ENCODE assay signal across 9 mouse cellular contexts in genomic region chr5:150952328-150952668, GRCm38 (mm10). TPM values are rescaled to one million over a fixed set of nuclear protein-coding genes. Genes with fewer than 3 reads are reported as not detected.
A peak's percentile ranks its signal among the peaks of the same experiment; 100 is the strongest.
DNase-seq lines count a peak whose midpoint lies in the region; ATAC-seq and TF ChIP-seq lines count a peak whose summit lies in the region.
"Had no signal": no experiment of that assay in that cellular context is flagged by ENCODE, and none has a peak within 500 bp of the region (broad histone marks: within the 10 kb centered on the region; RNA-seq: fewer than 3 reads in every experiment).

TSS of gene Kl (plus strand) at chr5:150952607.

- TF ChIP-seq CTCF in lung, embryonic 14.5 days (IDR thresholded peaks at IDR 0.05; ENCODE audit: low read depth) = no peak

- ATAC-seq in lung, embryonic 14.5 days (ENCODE audit: insufficient read depth) = peak; percentile 40; the same call in 1 of the 2 replicates
- ATAC-seq in forebrain, embryonic 13.5 days = peak; percentile 33; the same call in 1 of the 2 replicates
- peak; percentile 63 for ATAC-seq in neural tube, embryonic 14.5 days (ENCODE audit: low read depth)

- peak within 1 kb of the TSS; percentile 86 for H3K4me2 ChIP-seq in lung, embryonic 14.5 days
- H3K4me2 ChIP-seq in forebrain, embryonic 13.5 days = peak within 1 kb of the TSS; percentile 77
- H3K4me2 ChIP-seq in neural tube, embryonic 14.5 days (ENCODE audit: low read depth, low read length) = peak within 1 kb of the TSS; percentile 73

- 2% methylated on average over 22 of the region's 22 CpGs for WGBS in lung, embryonic 14.5 days
- 1% methylated on average over 22 of the region's 22 CpGs for WGBS in forebrain, embryonic 13.5 days
- 2% methylated on average over 13 of the region's 22 CpGs for WGBS in neural tube, embryonic 14.5 days

- H3K9me3 ChIP-seq in lung, embryonic 14.5 days (ENCODE audit: low read depth, low read length) = no peaks in the 10 kb centered on the region
- H3K9me3 ChIP-seq in forebrain, embryonic 13.5 days (replicated peaks) = no peaks in the 10 kb centered on the region
- H3K9me3 ChIP-seq in neural tube, embryonic 14.5 days (ENCODE audit: control insufficient read depth, low read length) = no peaks in the 10 kb centered on the region

- H3K36me3 ChIP-seq in lung, embryonic 14.5 days (ENCODE audit: insufficient read depth) = no peaks in the 10 kb centered on the region
- no peaks in the 10 kb centered on the region for H3K36me3 ChIP-seq in forebrain, embryonic 13.5 days (ENCODE audit: poor library complexity, severe bottlenecking)
- H3K36me3 ChIP-seq in neural tube, embryonic 14.5 days (ENCODE audit: control insufficient read depth, insufficient read depth, low read length) = no peaks in the 10 kb centered on the region

- H3K4me3 ChIP-seq in lung, embryonic 14.5 days (ENCODE audit: low read depth, low read length) = peak within 1 kb of the TSS; percentile 48
- peak within 1 kb of the TSS; percentile 49 for H3K4me3 ChIP-seq in forebrain, embryonic 13.5 days
- peak within 1 kb of the TSS; percentile 50 for H3K4me3 ChIP-seq in neural tube, embryonic 14.5 days (ENCODE audit: low read depth, low read length)

- peaks cover 35% of the 10 kb centered on the region for H3K27me3 ChIP-seq in lung, embryonic 14.5 days (ENCODE audit: insufficient read depth, low read length)
- H3K27me3 ChIP-seq in forebrain, embryonic 13.5 days = peaks cover 37% of the 10 kb centered on the region
- peaks cover 20% of the 10 kb centered on the region for H3K27me3 ChIP-seq in neural tube, embryonic 14.5 days (ENCODE audit: control insufficient read depth, insufficient read depth, low read length)

- no peaks in the 10 kb centered on the region for H3K4me1 ChIP-seq in lung, embryonic 14.5 days (ENCODE audit: insufficient read depth)
- peaks cover 13% of the 10 kb centered on the region; the same call in 1 of the 2 replicates for H3K4me1 ChIP-seq in forebrain, embryonic 13.5 days
- H3K4me1 ChIP-seq in neural tube, embryonic 14.5 days (ENCODE audit: control insufficient read depth, insufficient read depth, low read length) = no peaks in the 10 kb centered on the region

- DNase-seq in lung, embryonic 14.5 days = no peak
- DNase-seq in lung, postnatal 36 days = no peak
- DNase-seq in kidney, postnatal 14 days = peak; percentile 88
- no peak for DNase-seq in spleen, postnatal 10 days (ENCODE audit: low spot score in 2 of 2)
- DNase-seq in right cerebral cortex, postnatal 10 days (ENCODE audit: low spot score in 2 of 2) = no peak
- no peak for DNase-seq in embryo, embryonic 10.5 days (ENCODE audit: low spot score)
- DNase-seq: adrenal gland, adult 8-10 months had no signal

- H3K9ac ChIP-seq in lung, embryonic 14.5 days = peak within 1 kb of the TSS; percentile 40
- peak within 1 kb of the TSS; percentile 47 for H3K9ac ChIP-seq in forebrain, embryonic 13.5 days
- H3K9ac ChIP-seq in neural tube, embryonic 14.5 days (replicated peaks; ENCODE audit: low read depth, low read length) = peak within 1 kb of the TSS; percentile 51

- H3K27ac ChIP-seq in lung, embryonic 14.5 days (ENCODE audit: low read depth) = no peak within 1 kb of the TSS
- no peak within 1 kb of the TSS for H3K27ac ChIP-seq in forebrain, embryonic 13.5 days
- no peak within 1 kb of the TSS for H3K27ac ChIP-seq in neural tube, embryonic 14.5 days (ENCODE audit: low read depth, low read length)

RNA-seq across cellular contexts. Expression of gene Kl, which starts in this region (rescaled TPM):
- 0.16 and 0.30 TPM in 2 replicates for polyA plus RNA-seq in lung, embryonic 14.5 days (2014; fragmentation: Nextera tagmentation; extraction: Ambion mirVana)
- polyA plus RNA-seq in forebrain, embryonic 13.5 days (2015; fragmentation: Nextera tagmentation; extraction: Ambion mirVana) = 0.18 and 0.20 TPM in 2 replicates
- 1.2 and 1.5 TPM in 2 replicates for polyA plus RNA-seq in neural tube, embryonic 14.5 days (2014; fragmentation: Nextera tagmentation; extraction: Ambion mirVana)

Comparison
In these comparisons a context has a peak if more than half of its experiments do, and no peak if none do; other contexts are left out.
1. Peak in ATAC-seq, H3K4me3 ChIP-seq, H3K9ac ChIP-seq and H3K4me2 ChIP-seq in lung, embryonic 14.5 days; RNA of the gene not detected or under 1 TPM.
2. Peak in ATAC-seq, H3K4me3 ChIP-seq, H3K9ac ChIP-seq and H3K4me2 ChIP-seq in forebrain, embryonic 13.5 days; RNA of the gene not detected or under 1 TPM.